Mouse (Mus musculus): Measurements from ENCODE around the gene Suz12. TPM values are rescaled to one million over a fixed set of nuclear protein-coding genes. Genes with fewer than 3 reads are reported as not detected.

Gene Suz12
- total RNA-seq (2023; ENCODE audit: inconsistent age) = 83.5 to 91.1 TPM (median 86.7 TPM) in 4 replicates

DNA sequence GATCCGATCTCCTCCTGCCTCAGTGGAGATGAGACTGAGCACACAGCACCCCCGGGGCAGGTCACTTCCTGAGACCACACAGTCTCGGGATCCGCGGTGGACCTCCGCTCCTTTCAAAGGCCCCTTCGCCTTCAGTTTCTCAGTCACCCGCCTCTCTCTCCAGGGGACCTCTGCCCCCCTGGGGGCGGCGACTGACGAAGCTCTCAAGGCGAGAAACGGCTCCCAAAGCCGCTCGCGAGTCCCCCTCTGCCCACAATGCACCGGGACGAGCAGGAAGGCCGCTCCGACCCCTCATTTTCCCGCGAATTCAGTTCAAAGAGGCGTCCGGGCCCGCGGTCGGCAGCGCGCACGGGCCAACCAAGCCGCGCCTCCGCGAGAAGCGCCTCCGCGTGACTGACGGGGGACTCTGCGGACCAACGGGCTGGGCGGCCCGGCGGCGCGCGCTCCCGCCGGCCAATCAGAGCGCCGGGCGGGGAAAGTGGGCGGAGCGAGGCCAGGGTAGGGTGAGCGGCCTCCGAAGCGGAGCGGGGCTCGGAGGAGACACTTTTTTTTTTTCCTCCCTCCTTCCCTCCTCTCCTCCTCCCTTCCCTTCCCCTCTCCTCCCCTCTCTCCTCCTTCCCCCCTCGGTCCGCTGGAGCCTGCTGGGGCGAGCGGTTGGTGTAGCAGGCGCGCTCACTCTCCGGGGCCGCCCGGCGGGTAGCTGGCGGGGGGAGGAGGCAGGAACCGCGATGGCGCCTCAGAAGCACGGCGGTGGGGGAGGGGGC is at the start of gene Suz12:
TSS of gene Suz12 (plus strand) at position 515 of the 764 bp plus-strand sequence.

DNA sequence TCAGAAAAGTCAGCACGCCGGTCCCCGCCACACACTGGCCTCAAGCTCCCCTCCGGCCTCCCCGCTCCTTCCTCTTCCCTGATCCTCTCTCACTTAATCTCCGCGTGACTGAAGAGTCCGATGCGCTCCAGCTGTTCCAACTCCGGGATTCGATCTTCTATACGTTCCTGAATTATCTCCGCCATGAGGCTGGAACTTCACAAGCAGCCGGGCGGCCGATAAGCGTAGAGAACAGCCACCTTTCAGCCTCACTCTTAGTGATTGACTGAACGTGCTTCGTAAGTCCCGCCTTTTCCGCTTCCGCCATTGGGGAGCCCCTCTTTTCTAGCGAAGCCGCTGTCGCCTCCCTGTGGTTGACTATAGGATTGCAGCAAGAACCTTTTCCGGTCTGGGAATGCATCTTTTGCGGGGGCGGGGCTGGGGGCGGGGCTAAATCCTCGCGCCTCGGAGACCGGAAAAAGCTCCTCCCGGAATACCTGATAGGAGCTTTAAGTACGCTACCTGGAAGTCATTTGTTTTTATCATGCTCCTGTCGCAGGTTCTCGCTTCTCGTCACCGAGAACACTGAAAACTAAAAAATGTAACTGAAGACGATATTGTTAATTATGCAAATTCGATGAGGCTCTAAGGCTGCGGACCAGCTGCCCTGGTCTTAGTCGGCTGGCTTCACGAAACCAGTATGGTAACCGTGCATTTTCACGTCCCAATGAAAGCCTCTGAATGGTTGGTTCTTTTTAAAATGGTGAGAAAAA is 30.6 kb upstream of the Suz12 start, which contains the start of gene Utp6:
TSS of gene Utp6 (minus strand) at position 266 of the 752 bp plus-strand sequence.

DNA sequence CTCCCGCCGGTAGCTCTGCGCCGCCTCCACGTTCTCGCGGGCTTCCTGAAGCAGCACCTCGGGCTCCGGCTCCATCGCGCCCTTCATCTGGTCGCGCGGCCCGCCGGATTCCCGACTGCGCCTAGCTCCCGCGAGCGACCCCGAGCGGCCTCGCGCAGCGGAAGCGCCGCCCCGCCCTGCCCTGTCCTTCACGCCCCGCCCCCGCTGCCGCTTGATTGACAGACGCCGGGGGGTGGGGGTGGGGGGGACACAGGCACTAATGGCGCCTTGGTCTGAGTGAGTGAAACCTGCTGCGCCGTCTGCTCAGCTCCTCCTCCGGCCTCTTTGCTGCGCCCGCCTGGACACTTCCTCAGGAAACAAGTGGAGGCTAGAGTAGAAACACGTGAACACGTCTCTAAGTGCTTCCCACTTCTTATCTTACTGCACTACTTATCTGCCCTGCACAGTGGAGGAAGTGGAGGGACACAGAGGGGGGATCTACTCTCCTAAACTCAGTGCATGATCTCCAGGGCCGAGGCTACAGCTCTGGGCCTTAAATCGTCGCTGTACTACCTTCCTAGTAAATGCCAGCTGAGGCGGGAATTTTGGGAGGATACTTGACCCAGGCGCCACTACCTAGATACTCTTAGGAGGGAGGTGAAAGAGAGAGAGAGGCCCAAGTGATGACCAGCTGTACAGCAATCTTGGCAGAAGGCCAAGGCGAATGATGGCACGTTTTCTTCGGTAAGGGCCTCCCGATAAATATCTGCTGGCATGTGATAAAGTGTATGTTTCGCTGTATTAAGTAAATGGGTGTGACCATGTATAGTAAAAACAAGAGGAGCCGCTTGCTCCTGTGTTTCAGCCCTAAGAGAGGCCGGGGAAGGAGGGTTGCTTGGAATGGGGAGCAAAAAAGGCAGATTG is 88.2 kb downstream of the Suz12 start, which contains the start of gene Crlf3:
TSS of gene Crlf3 (minus strand) at position 166 of the 903 bp plus-strand sequence.

Other genes starting within 250 kb of the Suz12 start
- gene Utp6, start 30.7 kb upstream of the Suz12 start, total RNA-seq (2023; ENCODE audit: inconsistent age) = 34.6 to 47.8 TPM (median 38.3 TPM) in 4 replicates
- gene Crlf3, start 87.9 kb downstream of the Suz12 start, total RNA-seq (2023; ENCODE audit: inconsistent age) = 232 to 253 TPM (median 241 TPM) in 4 replicates
- gene Atad5, start 96.3 kb downstream of the Suz12 start, total RNA-seq (2023; ENCODE audit: inconsistent age) = 5.1 to 6.3 TPM (median 6.2 TPM) in 4 replicates
- gene Tefm, start 149.1 kb downstream of the Suz12 start, total RNA-seq (2023; ENCODE audit: inconsistent age) = 3.1 to 7.5 TPM (median 4.5 TPM) in 4 replicates
- gene Adap2, start 161.0 kb downstream of the Suz12 start, total RNA-seq (2023; ENCODE audit: inconsistent age) = 0.61 to 0.96 TPM (median 0.89 TPM) in 4 replicates
- 6.2 to 10.6 TPM (median 9.7 TPM) in 4 replicates for gene Rnf135, start 190.7 kb downstream of the Suz12 start, total RNA-seq (2023; ENCODE audit: inconsistent age)
- gene Rhot1, start 215.9 kb downstream of the Suz12 start, total RNA-seq (2023; ENCODE audit: inconsistent age) = 45.2 to 48.8 TPM (median 46.7 TPM) in 4 replicates